Mouse (Mus musculus) kidney, postnatal 36 days (tissue): ENCODE results near the gene Mmel1.

Experiments used
- DNase-seq, 2 experiments: peaks; one replicate each; pipeline ENCODE4 v3.0.0; 2021 to 2022; ENCODE audit warnings: mixed read lengths in 2 of 2

Gene Mmel1

DNA sequence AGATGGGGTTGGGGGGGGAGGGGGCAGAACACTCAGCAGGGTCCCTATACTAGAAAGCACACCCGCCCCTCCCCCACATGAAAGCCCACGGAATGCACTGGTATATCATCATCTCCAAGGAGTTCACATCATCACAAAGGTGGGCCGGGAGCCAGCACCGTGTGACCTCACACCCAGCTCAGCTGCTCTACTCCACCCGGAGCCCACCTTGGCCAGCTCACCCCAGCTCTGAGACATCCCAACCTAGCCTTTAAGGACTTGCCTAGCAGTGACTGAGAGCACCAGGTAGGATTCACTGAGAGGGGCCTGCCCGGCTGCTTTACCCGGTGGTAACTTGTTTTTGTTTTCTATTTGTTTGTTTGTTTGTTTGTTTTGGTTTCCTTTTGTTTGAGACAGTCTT is at the start of gene Mmel1:
Mmel1 (plus strand) TSS at position 146 of the 400 bp plus-strand sequence.
- DNase-seq: no peak

DNA sequence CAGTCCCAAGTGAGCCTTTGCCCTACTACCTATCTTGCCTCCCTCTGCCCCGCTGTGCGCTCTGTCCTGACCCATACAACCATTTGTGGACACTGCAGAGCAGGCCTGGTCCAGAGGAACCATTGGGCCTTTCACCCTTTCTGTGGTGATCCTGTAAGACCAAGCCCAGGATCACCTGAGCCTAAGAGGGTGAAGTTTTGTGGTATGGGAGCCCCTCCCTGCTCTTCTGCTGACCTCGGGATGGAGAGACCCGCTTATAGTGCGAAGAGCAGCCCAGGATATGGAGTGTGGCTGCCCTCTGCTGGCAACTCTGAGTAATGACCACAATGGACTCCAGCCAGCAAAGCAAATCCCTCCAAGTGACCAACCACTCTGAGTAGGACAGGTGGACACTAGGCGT is 43.7 kb upstream of the Mmel1 start:
- DNase-seq: peak; percentile 33 to 64

DNA sequence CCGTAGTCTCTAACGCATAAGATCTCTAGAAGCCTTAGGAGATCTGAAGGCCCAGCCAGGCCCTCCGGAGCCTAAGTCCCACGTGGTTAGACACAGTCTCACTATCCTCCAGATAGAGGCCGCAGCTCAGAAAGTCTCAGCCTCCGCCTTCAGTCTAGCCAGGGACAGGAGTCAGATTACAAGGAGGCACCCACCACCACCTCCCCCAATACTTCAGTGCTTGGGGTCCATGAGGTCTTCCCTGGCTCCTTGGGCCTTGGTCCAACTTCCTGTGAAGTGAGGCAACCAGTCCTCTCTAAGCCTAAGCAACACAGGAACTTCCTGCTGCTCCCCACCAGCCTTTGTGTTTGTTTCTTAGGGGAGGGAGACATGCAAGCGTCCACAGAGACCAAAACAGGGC is 43.2 kb upstream of the Mmel1 start:
- DNase-seq: no peak

DNA sequence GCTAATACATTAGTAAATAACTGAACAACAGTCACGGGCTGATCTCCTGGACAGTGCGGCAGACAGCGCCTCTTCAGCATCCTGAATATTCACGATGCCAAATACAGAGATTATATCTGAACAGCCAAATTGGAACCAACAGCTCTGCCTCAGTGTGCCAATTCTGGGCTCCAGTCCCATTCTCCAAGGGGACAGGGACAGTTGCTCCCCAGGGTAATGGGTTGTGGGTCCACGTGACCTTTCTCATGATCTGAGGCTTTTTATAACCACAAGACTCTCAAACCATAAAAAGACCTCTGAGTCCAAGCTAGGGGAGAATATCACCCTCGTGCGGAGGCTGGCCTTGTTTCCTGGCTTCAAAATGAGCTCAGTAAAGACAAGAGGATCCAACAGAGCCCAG is 42.2 kb upstream of the Mmel1 start:
- DNase-seq: no peak

DNA sequence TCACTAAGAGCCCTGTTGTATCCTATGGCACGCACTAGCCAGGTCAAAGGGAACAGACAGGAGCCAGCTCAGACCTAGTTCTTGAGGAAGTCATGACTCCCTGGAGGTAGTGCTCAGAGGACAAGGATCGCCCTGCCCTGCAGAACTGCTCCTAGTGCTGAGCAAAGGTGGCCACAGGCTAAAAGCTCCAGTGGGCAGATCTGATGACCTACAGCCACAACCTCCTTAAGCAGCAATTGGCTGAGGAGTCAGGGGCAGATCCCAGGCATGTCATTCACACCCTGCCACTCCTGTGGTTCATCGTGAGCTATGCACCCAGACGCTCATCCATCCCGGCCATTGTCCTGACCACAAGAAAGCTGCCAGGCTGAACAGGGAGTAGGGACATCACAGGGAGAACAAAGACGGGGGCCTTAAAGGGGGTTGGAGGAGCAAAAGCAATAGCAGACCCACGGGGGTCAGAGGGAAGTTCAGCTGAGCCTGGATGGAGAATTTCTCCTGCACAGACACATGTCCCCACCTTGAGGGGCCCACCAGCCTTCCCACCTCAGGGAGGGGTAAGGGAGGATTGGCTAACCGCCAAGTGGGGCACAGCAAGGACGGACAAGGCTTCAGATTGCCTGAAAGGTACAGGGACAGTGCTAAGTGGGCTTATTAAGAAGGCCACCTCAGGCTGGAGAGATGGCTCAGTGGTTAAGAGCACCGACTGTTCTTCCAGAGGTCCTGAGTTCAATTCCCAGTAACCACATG is 41.3 kb upstream of the Mmel1 start:
- peak in 1 of 2 experiments; percentile 1 for DNase-seq

DNA sequence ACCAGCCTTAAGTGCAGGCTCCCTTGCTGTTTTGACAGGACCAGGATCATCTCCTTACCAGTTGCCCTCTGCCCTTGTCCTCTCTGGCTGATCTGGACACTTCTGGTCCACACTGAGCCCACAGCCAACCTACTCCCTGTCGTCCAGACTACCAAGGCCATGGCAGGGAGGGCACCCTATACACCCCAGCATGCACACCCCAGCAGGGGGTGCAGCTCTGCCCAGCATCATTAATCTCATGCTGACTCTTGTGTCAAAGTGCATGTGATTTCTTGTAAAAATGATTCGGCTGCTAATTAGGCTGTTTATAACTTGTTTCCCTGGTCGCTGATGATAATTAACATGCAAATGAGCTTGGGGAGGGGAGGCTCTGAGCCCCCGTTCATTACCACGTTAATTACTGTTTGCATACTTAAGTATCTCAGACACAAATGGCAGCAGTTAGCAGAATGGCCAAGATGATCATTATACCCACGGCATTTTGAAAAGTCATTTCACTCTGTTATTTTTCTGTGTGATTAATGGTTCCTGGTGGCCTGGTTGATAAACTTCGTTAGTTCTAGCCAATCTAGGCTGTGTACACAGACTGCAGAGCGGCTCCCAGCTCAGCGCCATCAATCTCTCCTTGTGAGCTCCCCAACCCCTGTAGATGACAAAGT is 37.3 kb upstream of the Mmel1 start:
- DNase-seq: no peak

DNA sequence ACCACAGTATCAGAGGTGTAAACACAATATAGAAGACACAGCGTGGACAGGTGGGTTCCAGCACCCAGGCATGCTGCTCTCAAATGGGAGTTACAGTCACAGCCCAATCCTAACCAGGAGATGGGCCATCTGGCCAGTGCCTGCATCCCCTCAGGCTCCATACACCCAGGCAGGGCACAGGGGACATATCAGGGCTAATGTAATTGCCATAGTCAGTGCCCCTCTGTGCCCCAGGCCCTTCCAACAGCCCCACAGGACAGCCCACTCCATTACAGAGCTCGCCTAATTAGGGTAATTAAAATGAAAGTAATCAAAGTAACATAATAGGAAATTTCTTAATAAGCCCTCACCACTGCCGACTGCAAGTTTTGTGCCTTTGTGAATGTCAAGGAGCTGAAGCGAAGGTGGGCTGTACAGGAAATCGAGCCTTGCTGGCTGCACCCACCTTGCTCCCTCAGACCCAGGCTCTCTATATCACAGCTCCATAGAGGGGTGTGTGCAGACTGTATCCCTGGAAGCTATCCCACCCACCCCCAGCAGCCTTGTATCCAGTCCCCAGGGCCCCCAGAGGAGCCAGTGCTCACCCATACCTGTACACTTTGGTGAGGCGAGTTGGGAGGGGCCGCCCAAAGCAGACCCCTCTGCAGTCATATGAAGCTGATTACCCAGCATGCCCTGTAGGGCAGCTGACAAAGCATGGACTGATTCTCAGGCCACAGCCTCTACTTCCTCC is 33.0 kb upstream of the Mmel1 start:
- DNase-seq: no peak

DNA sequence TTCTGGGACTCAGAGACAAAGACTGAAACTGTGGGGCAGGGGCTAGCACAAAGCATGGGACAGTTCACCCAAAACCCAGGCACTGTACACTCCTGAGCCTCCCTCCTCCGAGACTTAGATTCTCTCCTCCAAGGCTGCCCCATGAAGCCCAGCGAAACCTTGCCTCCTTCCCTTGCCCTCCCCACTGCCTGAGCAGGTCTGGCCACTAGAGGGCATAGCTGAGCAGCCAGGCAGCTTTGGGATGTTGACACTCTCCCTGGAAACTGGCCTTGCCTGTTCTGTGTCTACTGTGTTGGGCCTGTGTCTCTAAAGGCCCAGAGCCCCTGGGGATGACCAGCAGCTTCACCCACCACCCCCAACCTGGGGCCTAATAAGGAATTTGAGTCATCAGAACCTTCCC is 32.2 kb upstream of the Mmel1 start, which contains the start of gene Ttc34:
Ttc34 (plus strand) TSS at position 290 of the 400 bp plus-strand sequence.
- peak; percentile 37 to 81 for DNase-seq

DNA sequence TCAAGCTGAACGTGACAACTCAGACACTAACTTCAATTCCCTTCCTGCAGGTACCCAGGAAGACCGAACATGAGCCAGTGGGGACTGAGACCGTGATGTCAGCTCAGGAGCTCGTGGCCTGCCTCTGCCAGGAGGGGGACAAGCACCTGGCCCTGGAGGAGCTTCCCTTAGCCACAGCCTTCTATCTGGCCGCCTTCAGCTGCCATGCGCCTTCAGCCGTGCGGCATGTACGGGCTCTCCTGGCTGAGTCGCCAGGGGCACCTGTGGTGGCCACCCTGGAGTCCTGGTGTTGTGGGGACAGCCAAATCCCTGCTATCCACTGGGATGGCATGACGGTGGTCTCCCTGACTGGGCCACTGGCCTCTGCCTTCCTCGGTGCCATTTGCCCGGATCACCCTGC is 30.6 kb upstream of the Mmel1 start:
- DNase-seq: no peak

DNA sequence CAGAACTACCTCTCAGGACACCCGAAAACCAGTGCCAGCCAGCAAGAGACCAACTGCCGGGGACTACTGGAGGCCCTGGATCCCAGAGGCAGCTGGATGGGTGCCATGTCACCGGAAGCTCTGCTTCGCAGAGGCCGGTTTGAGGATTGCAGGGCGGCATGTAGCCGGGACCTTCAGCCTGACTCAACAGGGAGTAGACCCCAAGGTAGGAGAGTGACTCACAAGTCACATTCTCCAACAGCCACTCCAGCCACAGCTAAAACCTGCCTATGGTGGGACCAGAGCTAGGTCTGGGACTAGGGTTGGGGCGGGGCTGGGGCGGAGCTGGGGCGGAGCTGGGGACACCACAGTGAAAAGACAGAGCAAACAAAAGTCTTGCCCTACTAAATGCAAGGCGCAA is 30.0 kb upstream of the Mmel1 start:
- peak in 1 of 2 experiments; percentile 29 for DNase-seq

DNA sequence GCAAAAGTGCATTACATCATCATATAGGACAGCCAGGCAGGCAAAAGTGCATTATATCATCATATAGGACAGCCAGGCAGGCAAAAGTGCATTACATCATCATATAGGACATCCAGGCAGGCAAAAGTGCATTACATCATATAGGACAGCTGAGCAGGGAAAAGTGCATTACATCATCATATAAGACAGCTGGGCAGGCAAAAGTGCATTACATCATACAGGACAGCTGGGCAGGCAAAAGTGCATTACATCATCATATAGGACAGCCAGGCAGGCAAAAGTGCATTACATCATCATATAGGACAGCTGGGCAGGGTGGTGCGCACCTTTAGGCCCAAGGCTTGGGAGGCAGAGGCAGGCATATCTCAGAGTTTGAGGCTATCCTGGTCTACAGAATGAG is 16.7 kb upstream of the Mmel1 start:
- DNase-seq: no peak

DNA sequence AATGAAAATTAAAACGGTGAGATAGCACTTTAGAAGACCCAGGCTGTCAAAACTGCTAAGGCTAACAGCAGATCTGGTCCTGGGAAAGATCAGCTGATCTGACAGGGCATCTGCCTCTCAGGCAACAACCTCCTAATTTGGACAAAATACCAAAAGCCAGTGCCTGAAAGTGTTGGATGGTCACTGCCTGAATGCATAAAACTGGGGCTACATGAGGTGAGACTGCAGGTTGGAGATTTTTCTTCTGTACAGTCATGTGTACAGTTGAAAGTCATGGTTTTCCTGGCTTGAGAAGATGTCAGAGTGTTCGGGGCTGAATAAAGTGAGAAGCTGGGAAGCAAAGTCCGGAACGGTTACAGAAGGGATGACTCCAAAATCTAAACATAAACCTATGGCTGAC is 15.5 kb upstream of the Mmel1 start:
- no peak for DNase-seq

DNA sequence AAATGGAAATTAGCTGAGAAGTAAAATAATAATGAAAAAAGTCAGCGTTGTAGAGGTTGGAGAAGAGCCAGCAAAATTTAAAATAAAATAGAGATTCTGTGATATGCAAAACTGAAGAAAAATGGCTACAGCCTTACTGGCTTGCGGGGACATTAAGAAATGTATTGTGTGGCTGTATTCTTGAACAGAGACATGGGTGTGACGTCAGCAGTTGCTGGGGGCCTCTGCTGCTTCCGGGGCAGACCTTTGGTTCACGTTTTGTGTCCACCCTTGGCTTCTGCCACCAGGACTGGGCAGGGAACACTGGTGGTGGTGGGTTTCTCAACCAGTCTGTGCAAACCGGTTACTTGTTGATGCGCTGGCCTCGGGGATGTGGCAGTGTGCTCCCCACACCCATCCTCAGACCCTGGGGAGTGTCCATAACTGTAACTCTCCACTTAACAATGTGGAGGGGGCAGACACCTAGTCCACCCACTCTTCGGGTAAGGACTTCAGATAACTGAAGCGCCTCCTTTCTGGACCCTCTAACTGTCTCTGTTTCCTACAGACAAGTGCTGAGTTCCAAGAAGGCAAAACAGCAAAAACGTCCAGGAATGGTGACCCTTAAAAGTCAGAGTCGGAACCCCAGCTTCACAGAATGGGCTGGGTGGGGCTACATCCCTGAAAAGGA is 14.6 kb upstream of the Mmel1 start:
- no peak for DNase-seq

DNA sequence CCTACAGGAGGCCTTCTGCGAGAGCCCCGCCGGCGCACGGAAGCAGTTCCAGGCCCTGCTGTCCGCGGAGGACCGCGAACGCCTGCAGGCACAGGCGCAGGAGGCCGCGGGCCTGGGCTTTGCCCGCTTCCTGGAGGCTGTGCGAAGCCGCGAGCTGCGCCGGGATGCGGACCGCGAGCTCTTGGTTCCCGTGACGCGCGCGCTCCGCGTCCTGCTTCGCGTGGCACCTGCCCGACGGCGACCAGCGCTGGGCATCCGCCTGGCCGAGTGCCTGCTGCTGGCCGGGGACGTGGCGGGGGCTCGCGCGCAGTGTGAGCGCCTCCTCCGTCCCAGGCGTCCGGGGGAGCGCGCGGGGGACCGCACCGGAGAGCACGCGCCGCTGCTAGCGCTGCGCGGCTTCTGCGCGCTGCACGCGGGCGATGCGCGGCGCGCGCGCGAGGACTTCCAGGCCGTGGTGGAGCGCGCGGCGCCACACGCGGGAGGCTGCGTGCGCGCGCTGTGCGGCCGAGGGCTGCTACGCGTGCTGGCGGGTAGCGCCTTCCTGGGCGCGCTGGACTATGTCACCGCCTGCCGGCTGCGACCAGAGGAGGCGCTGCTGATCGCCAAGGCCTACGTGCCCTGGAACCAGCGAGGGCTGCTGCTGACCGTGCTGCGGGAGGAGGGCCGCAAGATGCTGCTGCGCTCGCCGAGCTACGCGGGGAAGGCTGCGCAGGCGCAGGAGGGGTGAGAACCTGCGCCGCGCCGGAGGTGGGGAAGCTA is 13.5 kb upstream of the Mmel1 start:
- DNase-seq: peak; percentile 43 to 81

DNA sequence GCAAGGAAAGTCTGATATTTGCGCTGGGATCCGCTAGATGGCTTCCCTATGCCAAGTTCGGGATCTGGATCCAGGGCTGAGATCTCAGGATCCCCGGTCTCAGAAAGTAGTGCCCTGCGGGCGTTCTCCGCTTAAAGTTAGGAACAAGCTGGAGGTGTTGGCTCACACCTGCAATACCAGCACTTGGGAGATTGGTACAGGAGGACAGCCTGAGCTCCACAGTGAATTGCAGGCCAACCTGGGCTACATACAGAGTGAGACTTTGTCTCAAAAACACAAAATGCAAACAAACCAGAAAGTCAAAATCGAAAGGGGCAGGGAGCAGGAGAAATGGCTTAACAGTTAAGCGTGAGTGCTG is 12.9 kb upstream of the Mmel1 start:
- DNase-seq: no peak

DNA sequence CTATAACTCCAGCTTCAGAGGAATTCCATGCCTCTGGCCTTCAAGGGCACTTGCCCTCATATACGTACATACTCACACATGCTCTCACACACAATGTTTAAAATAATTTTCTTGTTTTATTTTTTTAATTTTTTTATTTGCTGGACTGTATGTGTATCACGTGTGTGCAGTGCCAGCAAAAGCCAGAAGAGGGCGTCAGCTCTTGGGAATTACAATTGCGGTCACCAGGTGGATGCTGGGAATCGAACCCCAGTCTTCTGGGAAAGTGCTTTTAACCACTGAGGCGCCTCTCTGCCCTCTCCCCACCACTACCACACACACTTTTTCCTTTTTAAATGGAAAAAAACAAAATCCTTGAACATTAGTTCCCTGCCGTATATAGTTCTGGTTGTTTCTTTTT is 12.5 kb upstream of the Mmel1 start:
- DNase-seq: no peak

DNA sequence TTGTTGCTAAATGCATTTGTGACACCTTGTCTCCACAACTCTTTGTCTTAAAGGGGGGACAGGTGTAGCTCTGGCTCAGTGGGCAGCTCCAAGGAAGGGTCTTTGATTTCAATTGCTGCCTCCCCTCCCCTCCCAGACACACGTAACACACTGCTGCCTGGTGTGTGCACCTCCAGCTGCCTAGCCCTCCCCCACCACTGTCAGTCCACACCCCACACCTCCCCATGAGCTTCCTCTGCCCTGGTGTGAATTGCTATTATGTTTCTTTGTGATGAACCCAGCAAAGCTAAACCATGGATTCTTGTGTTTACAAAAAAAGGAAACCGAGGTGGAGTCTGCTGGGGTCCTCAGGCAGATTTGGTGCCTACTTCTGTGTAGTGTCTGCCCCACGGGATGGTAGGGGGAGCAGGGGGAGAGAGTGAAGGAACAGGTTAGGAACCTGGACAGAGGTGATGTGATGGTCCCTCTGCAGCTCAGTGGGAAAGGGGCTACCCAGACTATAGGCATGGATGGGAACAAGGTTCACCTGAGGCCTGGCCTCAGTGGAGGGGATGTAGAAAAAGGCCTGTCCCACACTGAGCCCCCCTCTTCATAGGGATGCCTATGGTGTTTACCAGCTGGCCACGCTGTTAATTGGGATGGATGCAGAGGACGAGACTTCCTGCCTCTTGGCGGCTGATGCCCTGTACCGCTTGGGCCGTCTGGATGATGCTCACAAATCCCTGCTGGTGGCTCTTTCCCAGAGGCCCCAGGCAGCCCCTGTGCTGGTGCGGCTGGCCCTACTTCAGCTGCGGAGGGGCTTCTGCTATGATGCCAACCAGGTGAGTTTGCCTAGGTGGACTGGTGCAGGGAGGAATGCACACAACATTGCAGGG is 11.8 kb upstream of the Mmel1 start:
- no peak for DNase-seq

DNA sequence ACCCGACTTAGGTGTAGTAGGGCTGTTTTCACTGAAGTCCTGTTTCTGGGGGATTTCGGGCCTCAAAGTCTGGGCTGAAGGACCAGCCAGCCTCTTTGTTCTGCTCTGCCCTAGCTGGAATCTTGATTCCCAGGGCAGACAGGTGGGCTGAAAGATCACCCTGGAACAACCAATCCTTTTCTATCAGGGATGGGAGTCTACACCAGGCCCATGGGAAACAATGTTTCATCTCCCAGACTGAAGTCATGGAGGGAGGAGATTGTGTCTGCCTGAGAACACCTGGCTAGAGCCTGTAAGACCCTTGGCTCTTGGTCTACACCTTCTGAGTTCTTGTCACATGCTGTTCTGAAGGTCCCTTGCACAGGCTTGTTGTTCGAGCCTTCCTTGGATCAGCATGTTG is 10.8 kb upstream of the Mmel1 start:
- no peak for DNase-seq

DNA sequence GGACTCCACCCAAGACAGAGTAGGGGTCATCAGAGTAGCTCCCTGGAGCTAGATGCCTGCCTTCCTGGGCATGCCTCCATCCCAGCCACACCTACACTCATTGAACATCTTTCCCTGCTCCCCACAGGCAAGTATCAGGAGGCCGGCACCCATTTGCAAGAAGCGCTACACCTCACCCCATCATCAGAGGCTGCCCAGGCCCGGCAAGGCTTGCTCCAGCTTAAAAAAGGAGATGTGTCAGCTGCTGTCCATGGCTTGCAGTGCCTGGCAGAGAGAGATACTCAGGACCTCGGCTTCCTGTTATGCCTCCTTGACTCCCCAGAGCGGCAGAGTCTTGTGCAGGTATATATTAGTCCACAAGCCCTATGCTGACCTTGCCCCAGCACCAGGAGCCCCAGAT is 7.4 kb upstream of the Mmel1 start:
- DNase-seq: no peak

DNA sequence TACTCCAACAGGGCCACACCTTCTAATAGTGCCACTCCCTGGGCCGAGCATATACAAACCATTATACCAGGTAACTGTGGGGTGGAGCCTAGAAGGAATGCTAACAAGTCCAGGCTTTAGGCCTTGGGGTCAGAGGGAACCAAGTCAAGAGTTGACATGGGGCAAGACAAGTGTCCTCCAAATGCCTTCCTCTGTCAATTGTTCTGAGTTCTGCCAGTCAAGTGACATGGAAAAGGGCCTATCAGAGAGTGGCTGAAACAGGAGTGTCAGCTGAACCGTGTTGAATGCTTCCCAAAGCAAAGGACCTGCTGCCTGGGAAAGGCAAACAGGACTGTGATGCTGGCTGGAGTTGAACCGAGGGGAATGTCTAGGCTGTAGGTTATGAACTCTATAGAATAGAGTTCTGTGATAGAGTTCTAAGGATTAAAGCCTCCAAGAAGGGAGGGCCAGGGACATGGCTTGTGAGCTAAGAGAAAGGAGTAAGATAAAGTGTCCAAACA is 5.9 kb upstream of the Mmel1 start:
- no peak for DNase-seq

DNA sequence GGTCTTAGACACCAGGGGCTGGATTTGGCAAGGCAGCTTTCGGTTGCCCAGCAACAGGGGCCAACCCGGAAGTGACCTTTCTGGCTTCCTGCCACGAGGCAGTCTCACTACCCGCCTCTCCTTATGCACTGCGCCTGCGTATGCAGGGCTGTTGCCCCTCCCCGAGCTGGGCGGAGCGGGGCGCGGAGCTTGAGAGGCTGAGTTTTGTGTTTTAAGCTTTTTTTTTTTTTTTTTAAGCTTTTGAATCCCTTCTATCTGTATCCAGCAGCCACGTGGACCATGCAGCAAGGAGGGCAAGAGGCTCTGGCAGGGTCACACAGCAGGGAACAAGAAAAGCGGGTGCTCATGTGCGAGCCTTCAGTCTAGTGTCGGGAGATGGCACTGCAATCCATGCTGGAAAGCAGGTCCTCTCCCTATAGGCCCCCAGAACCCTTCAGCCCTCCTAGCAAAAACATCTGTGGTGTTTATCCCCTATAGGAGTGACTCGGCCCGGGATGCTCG is 5.1 kb upstream of the Mmel1 start:
- peak; percentile 93 to 97 for DNase-seq
